Mouse (Mus musculus): ENCODE results near the gene Dnah11. TPM values are rescaled to one million over a fixed set of nuclear protein-coding genes. Genes with fewer than 3 reads are reported as not detected.

Dnah11 gene
- total and polyA plus RNA-seq, 3 experiments: 0.11 to 0.77 TPM; not detected in 1

- DNase-seq (ENCODE audit: low read depth, low spot score): no peak
- Histone ChIP-seq H3K27me3 (ENCODE audit: control insufficient read depth in 1 of 2, insufficient read depth in 2 of 2, low read length in 2 of 2) (no peaks in the 10 kb centered on the region; a peak in 1 of 4 replicates), H3K9me3 (replicated peaks; ENCODE audit: insufficient read depth, low read length) (no peaks in the 10 kb centered on the region), H3K9ac (ENCODE audit: control insufficient read depth, low read depth, low read length, poor library complexity, severe bottlenecking) (no peak overlapping the region), H3K79me2 (ENCODE audit: control insufficient read depth, insufficient read depth, low read length, poor library complexity) (no peaks in the 10 kb centered on the region), H3K4me1 (ENCODE audit: control insufficient read depth in 1 of 2, insufficient read depth in 2 of 2, low read length in 2 of 2) (no peaks in the 10 kb centered on the region), H3K27ac (ENCODE audit: control insufficient read depth, low read depth, low read length) (no peak overlapping the region), H3K4me3 (ENCODE audit: control insufficient read depth in 1 of 2, insufficient read depth in 1 of 2, low read depth in 2 of 2, low read length in 2 of 2) (no peak overlapping the region), H3K36me3 (ENCODE audit: control insufficient read depth in 1 of 2, insufficient read depth in 2 of 2, low read length in 2 of 2) (no peaks in the 10 kb centered on the region)
- TF ChIP-seq CTCF (IDR thresholded peaks at IDR 0.05 in 2 of 3, conservative IDR thresholded peaks at IDR 0.05 in 1 of 3; ENCODE audit: control insufficient read depth in 1 of 3, insufficient read depth in 1 of 3, low read depth in 2 of 3, low read length in 3 of 3, poor library complexity in 1 of 3, severe bottlenecking in 1 of 3): no peak
- no peak for TF ChIP-seq E2F4 (IDR thresholded peaks at IDR 0.05; ENCODE audit: borderline replicate concordance, low read depth, low read length)
- TF ChIP-seq MEF2A (IDR thresholded peaks at IDR 0.05; ENCODE audit: extremely low read depth, insufficient replicate concordance, low read depth, low read length, poor library complexity, severe bottlenecking): no peak
- no peak for TF ChIP-seq BHLHE40 (IDR thresholded peaks at IDR 0.05; ENCODE audit: borderline replicate concordance, low read depth, low read length)
- no peak for TF ChIP-seq MYC (IDR thresholded peaks at IDR 0.05; ENCODE audit: low read depth, low read length)
- TF ChIP-seq SIN3A (IDR thresholded peaks at IDR 0.05; ENCODE audit: low read length): no peak
- no peak for TF ChIP-seq EP300 (IDR thresholded peaks at IDR 0.05; ENCODE audit: low read depth in 1 of 2, low read length in 2 of 2)
- TF ChIP-seq GABPA (IDR thresholded peaks at IDR 0.05; ENCODE audit: low read depth, low read length): no peak
- no peak for TF ChIP-seq KAT2A (conservative IDR thresholded peaks at IDR 0.05; ENCODE audit: low read depth, low read length)
- no peak for TF ChIP-seq ELF1 (IDR thresholded peaks at IDR 0.05; ENCODE audit: low read depth, low read length)
- no peak for TF ChIP-seq ZC3H11A (IDR thresholded peaks at IDR 0.05; ENCODE audit: low read depth, low read length)
- no peak for TF ChIP-seq POLR2AphosphoS2 (IDR thresholded peaks at IDR 0.05; ENCODE audit: low read length)
Measured at GRCm38 (mm10) chr12:118098257-118098656, 100.6 kb downstream of the Dnah11 start.

- H3K4me3 ChIP-seq (ENCODE audit: control insufficient read depth in 1 of 2, insufficient read depth in 1 of 2, low read depth in 2 of 2, low read length in 2 of 2): no peak overlapping the region
- H3K36me3 ChIP-seq (ENCODE audit: control insufficient read depth in 1 of 2, insufficient read depth in 2 of 2, low read length in 2 of 2): no peaks in the 10 kb centered on the region
- no peak for DNase-seq (ENCODE audit: low read depth, low spot score)
- H3K9me3 ChIP-seq (replicated peaks; ENCODE audit: insufficient read depth, low read length): no peaks in the 10 kb centered on the region
- H3K27me3 ChIP-seq (ENCODE audit: control insufficient read depth in 1 of 2, insufficient read depth in 2 of 2, low read length in 2 of 2): peaks cover 0 to 2% of the 10 kb centered on the region in 2 experiments; a peak in 1 of 4 replicates
- no peak overlapping the region for H3K27ac ChIP-seq (ENCODE audit: control insufficient read depth, low read depth, low read length)
- no peak overlapping the region for H3K9ac ChIP-seq (ENCODE audit: control insufficient read depth, low read depth, low read length, poor library complexity, severe bottlenecking)
- no peaks in the 10 kb centered on the region for H3K4me1 ChIP-seq (ENCODE audit: control insufficient read depth in 1 of 2, insufficient read depth in 2 of 2, low read length in 2 of 2)
- no peaks in the 10 kb centered on the region for H3K79me2 ChIP-seq (ENCODE audit: control insufficient read depth, insufficient read depth, low read length, poor library complexity)
- no peak for TF ChIP-seq KAT2A (conservative IDR thresholded peaks at IDR 0.05; ENCODE audit: low read depth, low read length)
- no peak for TF ChIP-seq POLR2AphosphoS5 (IDR thresholded peaks at IDR 0.05; ENCODE audit: borderline replicate concordance, low read depth, low read length)
- no peak for TF ChIP-seq ZNF384 (IDR thresholded peaks at IDR 0.05; ENCODE audit: low read depth, low read length)
- TF ChIP-seq UBTF (IDR thresholded peaks at IDR 0.05; ENCODE audit: borderline replicate concordance, insufficient read depth, low read depth, low read length): no peak
- TF ChIP-seq GATA1 (IDR thresholded peaks at IDR 0.05; ENCODE audit: low read depth, low read length): no peak
- TF ChIP-seq ETS1 (IDR thresholded peaks at IDR 0.05; ENCODE audit: low read depth, low read length): no peak
- TF ChIP-seq MYB (IDR thresholded peaks at IDR 0.05; ENCODE audit: low read depth, low read length): no peak
- TF ChIP-seq ELF1 (IDR thresholded peaks at IDR 0.05; ENCODE audit: low read depth, low read length): no peak
- TF ChIP-seq GABPA (IDR thresholded peaks at IDR 0.05; ENCODE audit: low read depth, low read length): no peak
- no peak for TF ChIP-seq CHD2 (IDR thresholded peaks at IDR 0.05; ENCODE audit: low read length)
Measured at GRCm38 (mm10) chr12:118094946-118095345, 103.9 kb downstream of the Dnah11 start.
